Mouse (Mus musculus) activated CD4-positive, CD25-positive, alpha-beta regulatory T cell (primary cell): Measurements from ENCODE around the gene Gm12666. TPM values are rescaled to one million over a fixed set of nuclear protein-coding genes. Genes with fewer than 3 reads are reported as not detected.

Experiments
- polyA plus RNA-seq, 2 experiments: library from polyadenylated mRNA; unstranded; fragments of 100-300 nt; shearing (Covaris generic); gene quantifications; one replicate each; pipeline ENCODE4 v1.2.1; 2017

The Gm12666 gene
- polyA plus RNA-seq = not detected

DNA sequence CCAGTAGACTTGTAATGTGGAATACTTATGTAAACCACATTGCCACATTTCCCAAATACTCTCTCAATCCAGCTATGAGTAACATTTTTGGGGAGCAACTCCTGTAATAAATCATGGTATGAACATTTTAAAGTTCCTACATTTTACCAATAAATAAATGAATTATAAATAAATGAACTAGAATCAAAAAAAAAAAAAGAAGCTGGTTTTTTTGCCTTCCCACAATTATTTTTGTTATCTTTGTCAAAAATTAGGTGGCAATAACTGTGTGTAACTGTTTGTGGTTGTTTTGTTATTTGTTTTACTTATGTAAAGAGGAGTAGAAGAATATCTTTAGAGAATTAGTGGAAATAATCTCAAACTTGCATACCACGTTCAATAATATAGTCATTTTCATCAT is at the start of gene Gm12666:
Gene Gm12666 (minus strand): TSS at position 101 of the 400 bp plus-strand sequence.

DNA sequence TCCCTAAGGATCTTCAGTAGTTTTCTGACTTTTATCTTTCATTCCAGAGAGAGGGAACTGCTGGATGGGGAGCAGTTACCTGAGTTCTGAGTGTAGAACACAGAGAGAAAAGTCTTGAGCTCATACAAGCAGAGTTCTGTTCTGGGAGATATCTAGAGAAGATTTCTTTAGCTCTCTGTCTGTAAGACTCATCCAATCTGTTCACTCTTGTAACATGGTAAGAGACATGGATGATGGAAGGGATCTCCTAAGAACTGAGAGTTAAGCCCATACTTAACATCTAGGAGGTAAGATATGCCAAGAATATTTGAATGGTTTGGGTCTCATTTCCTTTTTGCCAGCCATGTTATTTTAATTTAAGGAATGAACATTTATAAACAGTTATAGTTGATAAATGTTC is 44.4 kb downstream of the Gm12666 start, which contains the start of gene Izumo3:
Gene Izumo3 (minus strand): TSS at position 101 of the 400 bp plus-strand sequence.

Other genes starting within 250 kb of the Gm12666 start
- gene Izumo3, start 44.5 kb downstream of the Gm12666 start, polyA plus RNA-seq = not detected